ENCODE assay signal across 9 mouse cellular contexts in the genomic region with DNA sequence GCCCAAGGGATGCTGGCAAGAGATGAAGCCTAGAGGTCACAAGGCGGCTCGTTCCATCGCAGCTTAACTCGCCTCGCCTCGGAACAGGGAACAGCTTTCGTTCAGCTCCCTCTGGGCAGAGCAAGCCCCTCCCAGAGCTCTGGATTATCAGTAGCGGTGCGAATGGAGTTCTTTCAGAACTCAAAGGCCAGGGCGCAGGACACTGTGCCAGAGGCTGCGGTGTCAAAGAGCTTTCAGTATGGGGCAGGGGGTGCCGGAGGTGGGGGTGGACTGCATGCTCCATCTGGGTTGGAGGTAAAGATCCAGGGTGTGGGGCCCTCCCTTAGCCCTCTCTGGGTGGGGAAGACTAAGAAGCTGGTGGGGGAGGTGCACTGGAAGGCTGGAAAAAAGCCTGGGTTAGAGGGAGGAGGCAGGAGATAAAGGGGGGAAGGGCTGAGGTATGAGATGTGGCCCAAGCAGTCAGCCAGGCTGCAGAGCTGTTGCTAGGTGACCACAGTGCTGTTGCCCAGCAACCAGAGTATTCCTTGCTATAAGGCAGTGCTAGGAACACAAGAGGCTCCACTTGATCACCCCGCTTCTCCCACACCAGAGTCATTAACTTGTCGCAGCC. TPM values are rescaled to one million over a fixed set of nuclear protein-coding genes. Genes with fewer than 3 reads are reported as not detected.
DNase-seq lines count a peak whose midpoint lies in the region; ATAC-seq and TF ChIP-seq lines count a peak whose summit lies in the region.
"Had no signal": no experiment of that assay in that cellular context is flagged by ENCODE, and none has a peak within 500 bp of the region (broad histone marks: within the 10 kb centered on the region; RNA-seq: fewer than 3 reads in every experiment).

No protein-coding gene starts in this region.

- no peak for DNase-seq in cerebellum, adult 8-10 months
- peak; percentile 96 for DNase-seq in kidney, postnatal 0 days (ENCODE audit: low spot score)
- DNase-seq in limb, embryonic 14.5 days (ENCODE audit: low spot score), result peak; percentile 92

- TF ChIP-seq POLR2A in limb, embryonic 14.5 days (IDR thresholded peaks at IDR 0.05; ENCODE audit: borderline replicate concordance, extremely low read depth, insufficient read depth, insufficient read length), result no peak
- TF ChIP-seq POLR2A in olfactory bulb, adult 2 months (IDR thresholded peaks at IDR 0.05; ENCODE audit: insufficient read depth, low read depth, low read length), result no peak

- H3K4me1 ChIP-seq in embryonic facial prominence, embryonic 12.5 days, result peaks cover 24% of the 10 kb centered on the region
- H3K4me1 ChIP-seq in heart, embryonic 11.5 days (ENCODE audit: control insufficient read depth, insufficient read depth, low read length), result peaks cover 38% of the 10 kb centered on the region
- H3K4me1 ChIP-seq in kidney, postnatal 0 days (replicated peaks; ENCODE audit: insufficient read depth, low read length), result peaks cover 5% of the 10 kb centered on the region; the same call in 1 of the 2 replicates
- peaks cover 15% of the 10 kb centered on the region for H3K4me1 ChIP-seq in limb, embryonic 14.5 days (ENCODE audit: control insufficient read depth, insufficient read depth, low read length)
- peaks cover 37% of the 10 kb centered on the region for H3K4me1 ChIP-seq in olfactory bulb, adult 2 months (ENCODE audit: control insufficient read depth, insufficient read depth, low read length)

- H3K4me2 ChIP-seq in embryonic facial prominence, embryonic 12.5 days (replicated peaks), result peak overlapping the region; percentile 40
- H3K4me2 ChIP-seq in heart, embryonic 11.5 days, result peak overlapping the region; percentile 61
- peak overlapping the region; percentile 27 for H3K4me2 ChIP-seq in kidney, postnatal 0 days (ENCODE audit: low read length)
- peak overlapping the region; percentile 40 for H3K4me2 ChIP-seq in limb, embryonic 14.5 days (replicated peaks; ENCODE audit: low read depth, low read length, severe bottlenecking)

- peak overlapping the region; percentile 31; the same call in 1 of the 2 replicates for H3K9ac ChIP-seq in embryonic facial prominence, embryonic 12.5 days
- H3K9ac ChIP-seq in heart, embryonic 11.5 days (ENCODE audit: low read depth, low read length), result peak overlapping the region; percentile 54; the same call in 1 of the 2 replicates
- H3K9ac ChIP-seq in kidney, postnatal 0 days (ENCODE audit: low read depth, low read length), result no peak overlapping the region
- no peak overlapping the region for H3K9ac ChIP-seq in limb, embryonic 14.5 days (ENCODE audit: low read depth, low read length, severe bottlenecking)

- H3K36me3 ChIP-seq in embryonic facial prominence, embryonic 12.5 days, result no peaks in the 10 kb centered on the region
- H3K36me3 ChIP-seq in heart, embryonic 11.5 days (ENCODE audit: control insufficient read depth, insufficient read depth, low read length), result no peaks in the 10 kb centered on the region
- H3K36me3 ChIP-seq in kidney, postnatal 0 days (ENCODE audit: insufficient read depth, low read length), result no peaks in the 10 kb centered on the region
- H3K36me3 ChIP-seq in limb, embryonic 14.5 days (ENCODE audit: control insufficient read depth, insufficient read depth, low read length), result 0 out of 2 replicates have a peak, but pooled peaks cover under 1% of the 10 kb centered on the region

- no peaks in the 10 kb centered on the region for H3K27me3 ChIP-seq in embryonic facial prominence, embryonic 12.5 days
- H3K27me3 ChIP-seq in heart, embryonic 11.5 days (ENCODE audit: control insufficient read depth, insufficient read depth, low read length), result no peaks in the 10 kb centered on the region
- H3K27me3 ChIP-seq in kidney, postnatal 0 days (ENCODE audit: insufficient read depth, low read length), result no peaks in the 10 kb centered on the region
- H3K27me3 ChIP-seq in limb, embryonic 14.5 days (ENCODE audit: control insufficient read depth, insufficient read depth, low read length), result no peaks in the 10 kb centered on the region

- no peak for TF ChIP-seq CTCF in kidney, postnatal 0 days (IDR thresholded peaks at IDR 0.05; ENCODE audit: low read depth)
- TF ChIP-seq CTCF in olfactory bulb, adult 2 months (IDR thresholded peaks at IDR 0.05; ENCODE audit: insufficient read depth, low read depth, low read length), result peak; percentile 13; the same call in 1 of the 2 replicates

- peak overlapping the region; percentile 8 for H3K4me3 ChIP-seq in embryonic facial prominence, embryonic 12.5 days
- peak overlapping the region; percentile 30 for H3K4me3 ChIP-seq in heart, embryonic 11.5 days (ENCODE audit: low read depth, low read length)
- no peak overlapping the region for H3K4me3 ChIP-seq in kidney, postnatal 0 days (replicated peaks; ENCODE audit: low read depth, low read length)
- H3K4me3 ChIP-seq in limb, embryonic 14.5 days (replicated peaks; ENCODE audit: low read length), result peak overlapping the region; percentile 16; the same call in 1 of the 2 replicates
- peak overlapping the region; percentile 26; the same call in 1 of the 2 replicates for H3K4me3 ChIP-seq in olfactory bulb, adult 2 months (ENCODE audit: insufficient read depth, low read depth, low read length)
- H3K4me3 ChIP-seq: erythroblast, embryonic 14.5 days had no signal

- H3K9me3 ChIP-seq in embryonic facial prominence, embryonic 12.5 days, result no peaks in the 10 kb centered on the region
- H3K9me3 ChIP-seq in heart, embryonic 11.5 days (replicated peaks; ENCODE audit: control insufficient read depth, low read length), result no peaks in the 10 kb centered on the region
- no peaks in the 10 kb centered on the region for H3K9me3 ChIP-seq in kidney, postnatal 0 days (replicated peaks; ENCODE audit: low read length)
- no peaks in the 10 kb centered on the region for H3K9me3 ChIP-seq in limb, embryonic 14.5 days (ENCODE audit: control insufficient read depth, low read length)

- H3K27ac ChIP-seq in embryonic facial prominence, embryonic 12.5 days, result peak overlapping the region; percentile 80
- H3K27ac ChIP-seq in heart, embryonic 11.5 days (ENCODE audit: low read depth, low read length), result peak overlapping the region; percentile 93
- H3K27ac ChIP-seq in kidney, postnatal 0 days, result peak overlapping the region; percentile 65; the same call in 1 of the 2 replicates
- H3K27ac ChIP-seq in limb, embryonic 14.5 days (replicated peaks; ENCODE audit: low read depth, low read length), result peak overlapping the region; percentile 73
- H3K27ac ChIP-seq in olfactory bulb, adult 2 months (ENCODE audit: insufficient read depth, low read depth, low read length), result peak overlapping the region; percentile 94

- 1% methylated on average over 14 of the region's 14 CpGs for WGBS in embryonic facial prominence, embryonic 12.5 days
- 1% methylated on average over 14 of the region's 14 CpGs for WGBS in heart, embryonic 11.5 days (ENCODE audit: insufficient replicate concordance)
- WGBS in kidney, postnatal 0 days, result 6% methylated on average over 14 of the region's 14 CpGs
- WGBS in limb, embryonic 14.5 days, result 4% methylated on average over 14 of the region's 14 CpGs
- WGBS in olfactory bulb, adult 2 months, result 5% methylated on average over 14 of the region's 14 CpGs

- ATAC-seq in cerebellum, adult (ENCODE audit: insufficient number of reproducible peaks, low FRiP score, low TSS enrichment), result peak; percentile 82
- ATAC-seq in embryonic facial prominence, embryonic 12.5 days (ENCODE audit: insufficient number of reproducible peaks, insufficient read depth, low FRiP score, low TSS enrichment), result peak; percentile 95
- ATAC-seq in heart, embryonic 11.5 days (replicated peaks; ENCODE audit: insufficient number of reproducible peaks, low FRiP score, low TSS enrichment), result peak; percentile 86
- peak; percentile 94 for ATAC-seq in kidney, postnatal 0 days (replicated peaks; ENCODE audit: low FRiP score, low read depth)
- ATAC-seq in limb, embryonic 14.5 days (ENCODE audit: low FRiP score, low read depth), result peak; percentile 94
- ATAC-seq in erythroblast, adult 5-6 weeks (replicated peaks; ENCODE audit: low FRiP score, poor library complexity, severe bottlenecking), result no peak

RNA-seq across cellular contexts. Expression of a gene that starts 9.1 kb away (rescaled TPM):
- 215 and 220 TPM in 2 replicates for polyA plus RNA-seq in embryonic facial prominence, embryonic 12.5 days (2016; fragmentation: Nextera tagmentation; extraction: Ambion mirVana)
- polyA plus RNA-seq in heart, embryonic 11.5 days (2014; fragmentation: Nextera tagmentation; extraction: Ambion mirVana), result 48.6 and 60.8 TPM in 2 replicates
- 67.6 and 75.9 TPM in 2 replicates for polyA plus RNA-seq in kidney, postnatal 0 days (2015; fragmentation: Nextera tagmentation; extraction: Ambion mirVana)
- polyA plus RNA-seq in limb, embryonic 14.5 days (2012; rRNA removed), result 123 and 175 TPM in 2 replicates
- 91.5 and 115 TPM in 2 replicates for polyA plus RNA-seq in limb, embryonic 14.5 days (2014; fragmentation: Nextera tagmentation; extraction: Ambion mirVana)
- polyA plus RNA-seq in olfactory bulb, adult 2 months (2012; ENCODE audit: insufficient read depth, insufficient read length, low replicate concordance, missing spikeins), result 73.0 TPM in 1 of 2 replicates, not detected in the other
- total RNA-seq in erythroblast, adult 5-6 weeks (2015; ENCODE audit: low replicate concordance), result 2.1 and 4.0 TPM in 2 replicates
- total RNA-seq in erythroblast, adult 5-6 weeks (2017; ENCODE audit: low replicate concordance), result 1.5 and 1.7 TPM in 2 replicates

RNA-seq across cellular contexts. Expression of a gene that starts 9.8 kb away (rescaled TPM):
- polyA plus RNA-seq in embryonic facial prominence, embryonic 12.5 days (2016; fragmentation: Nextera tagmentation; extraction: Ambion mirVana), result 10.4 and 11.6 TPM in 2 replicates
- polyA plus RNA-seq in heart, embryonic 11.5 days (2014; fragmentation: Nextera tagmentation; extraction: Ambion mirVana), result 14.7 and 15.0 TPM in 2 replicates
- polyA plus RNA-seq in kidney, postnatal 0 days (2015; fragmentation: Nextera tagmentation; extraction: Ambion mirVana), result 8.3 and 8.6 TPM in 2 replicates
- polyA plus RNA-seq in limb, embryonic 14.5 days (2012; rRNA removed), result 14.3 and 17.8 TPM in 2 replicates
- polyA plus RNA-seq in limb, embryonic 14.5 days (2014; fragmentation: Nextera tagmentation; extraction: Ambion mirVana), result 7.8 and 8.8 TPM in 2 replicates
- polyA plus RNA-seq in olfactory bulb, adult 2 months (2012; ENCODE audit: insufficient read depth, insufficient read length, low replicate concordance, missing spikeins), result not detected in 2 replicates
- total RNA-seq in erythroblast, adult 5-6 weeks (2015; ENCODE audit: low replicate concordance), result not detected in 2 replicates
- total RNA-seq in erythroblast, adult 5-6 weeks (2017; ENCODE audit: low replicate concordance), result 1.8 TPM in 1 of 2 replicates, not detected in the other

RNA-seq across cellular contexts. Expression of a gene that starts 18.0 kb away (rescaled TPM):
- polyA plus RNA-seq in embryonic facial prominence, embryonic 12.5 days (2016; fragmentation: Nextera tagmentation; extraction: Ambion mirVana), result 199 and 207 TPM in 2 replicates
- 85.8 and 88.6 TPM in 2 replicates for polyA plus RNA-seq in heart, embryonic 11.5 days (2014; fragmentation: Nextera tagmentation; extraction: Ambion mirVana)
- polyA plus RNA-seq in kidney, postnatal 0 days (2015; fragmentation: Nextera tagmentation; extraction: Ambion mirVana), result 102 and 114 TPM in 2 replicates
- polyA plus RNA-seq in limb, embryonic 14.5 days (2012; rRNA removed), result 144 and 198 TPM in 2 replicates
- polyA plus RNA-seq in limb, embryonic 14.5 days (2014; fragmentation: Nextera tagmentation; extraction: Ambion mirVana), result 124 and 132 TPM in 2 replicates
- not detected in 2 replicates for polyA plus RNA-seq in olfactory bulb, adult 2 months (2012; ENCODE audit: insufficient read depth, insufficient read length, low replicate concordance, missing spikeins)
- 26.8 and 47.5 TPM in 2 replicates for total RNA-seq in erythroblast, adult 5-6 weeks (2015; ENCODE audit: low replicate concordance)
- 10.3 and 11.4 TPM in 2 replicates for total RNA-seq in erythroblast, adult 5-6 weeks (2017; ENCODE audit: low replicate concordance)

RNA-seq across cellular contexts. Expression of a gene that starts 20.4 kb away (rescaled TPM):
- polyA plus RNA-seq in embryonic facial prominence, embryonic 12.5 days (2016; fragmentation: Nextera tagmentation; extraction: Ambion mirVana), result 49.9 and 59.2 TPM in 2 replicates
- polyA plus RNA-seq in heart, embryonic 11.5 days (2014; fragmentation: Nextera tagmentation; extraction: Ambion mirVana), result 56.6 and 58.9 TPM in 2 replicates
- polyA plus RNA-seq in kidney, postnatal 0 days (2015; fragmentation: Nextera tagmentation; extraction: Ambion mirVana), result 67.7 and 69.2 TPM in 2 replicates
- polyA plus RNA-seq in limb, embryonic 14.5 days (2012; rRNA removed), result 23.1 and 28.3 TPM in 2 replicates
- polyA plus RNA-seq in limb, embryonic 14.5 days (2014; fragmentation: Nextera tagmentation; extraction: Ambion mirVana), result 40.9 and 42.7 TPM in 2 replicates
- polyA plus RNA-seq in olfactory bulb, adult 2 months (2012; ENCODE audit: insufficient read depth, insufficient read length, low replicate concordance, missing spikeins), result not detected in 2 replicates
- total RNA-seq in erythroblast, adult 5-6 weeks (2015; ENCODE audit: low replicate concordance), result 8.3 and 15.9 TPM in 2 replicates
- 3.1 and 4.2 TPM in 2 replicates for total RNA-seq in erythroblast, adult 5-6 weeks (2017; ENCODE audit: low replicate concordance)

RNA-seq across cellular contexts. Expression of a gene that starts 27.6 kb away (rescaled TPM):
- polyA plus RNA-seq in embryonic facial prominence, embryonic 12.5 days (2016; fragmentation: Nextera tagmentation; extraction: Ambion mirVana), result 207 and 209 TPM in 2 replicates
- polyA plus RNA-seq in heart, embryonic 11.5 days (2014; fragmentation: Nextera tagmentation; extraction: Ambion mirVana), result 130 TPM in 2 replicates
- polyA plus RNA-seq in kidney, postnatal 0 days (2015; fragmentation: Nextera tagmentation; extraction: Ambion mirVana), result 118 and 132 TPM in 2 replicates
- 208 and 280 TPM in 2 replicates for polyA plus RNA-seq in limb, embryonic 14.5 days (2012; rRNA removed)
- 184 and 191 TPM in 2 replicates for polyA plus RNA-seq in limb, embryonic 14.5 days (2014; fragmentation: Nextera tagmentation; extraction: Ambion mirVana)
- not detected in 2 replicates for polyA plus RNA-seq in olfactory bulb, adult 2 months (2012; ENCODE audit: insufficient read depth, insufficient read length, low replicate concordance, missing spikeins)
- total RNA-seq in erythroblast, adult 5-6 weeks (2015; ENCODE audit: low replicate concordance), result 64.2 and 120 TPM in 2 replicates
- 50.0 and 52.2 TPM in 2 replicates for total RNA-seq in erythroblast, adult 5-6 weeks (2017; ENCODE audit: low replicate concordance)

Comparison
In these comparisons a context has a peak if more than half of its experiments do, and no peak if none do; other contexts are left out.
1. H3K9ac ChIP-seq: peak in embryonic facial prominence, embryonic 12.5 days (single experiment) and heart, embryonic 11.5 days (single experiment); none in kidney, postnatal 0 days (single experiment) and limb, embryonic 14.5 days (single experiment).
2. Peak in every context shown above with its lines, with median percentiles within 50 percentile points of each other: H3K27ac ChIP-seq and H3K4me2 ChIP-seq.